Mouse (Mus musculus) heart, postnatal 4 days (tissue): ENCODE measurements around the gene Camk2g. TPM values are rescaled to one million over a fixed set of nuclear protein-coding genes. Genes with fewer than 3 reads are reported as not detected.

Experiments
- DNase-seq: peaks from one replicate; pipeline ENCODE4 v3.0.0; 2021
- microRNA-seq, 2 experiments: library from miRNA; unstranded; fragments of <30 nt; microRNA quantifications; one replicate each; pipeline ENCODE4 v1.2.0; 2021 to 2022
- total RNA-seq, 2 experiments: library from RNA; stranded (reverse); gene quantifications; 2 replicates each; pipeline ENCODE4 v1.2.3; 2021

Gene Camk2g
- total RNA-seq, 2 experiments from 2014 or later: 58.3 to 65.2 TPM

GRCm38 (mm10) chr14:20700362-20700761, 93.5 kb downstream of the Camk2g start:
- no peak for DNase-seq

GRCm38 (mm10) chr14:20698515-20698914, 95.4 kb downstream of the Camk2g start:
- DNase-seq: no peak

- peak; percentile 66 for DNase-seq
Measured at GRCm38 (mm10) chr14:20696986-20697385, 96.9 kb downstream of the Camk2g start.

GRCm38 (mm10) chr14:20695761-20696520, 97.9 kb downstream of the Camk2g start:
- DNase-seq: peak; percentile 29

GRCm38 (mm10) chr14:20694884-20695760, 98.8 kb downstream of the Camk2g start, which contains the start of gene Fut11:
Fut11 (plus strand) TSS chr14:20694968.
- DNase-seq: peak; percentile 91

- peak; percentile 27 for DNase-seq
Measured at GRCm38 (mm10) chr14:20694185-20694883, 99.6 kb downstream of the Camk2g start.

GRCm38 (mm10) chr14:20693589-20694101, 100.2 kb downstream of the Camk2g start:
- no peak for DNase-seq

GRCm38 (mm10) chr14:20691772-20692171, 102.1 kb downstream of the Camk2g start:
- DNase-seq: no peak

GRCm38 (mm10) chr14:20689009-20689408, 104.9 kb downstream of the Camk2g start:
- DNase-seq: no peak

GRCm38 (mm10) chr14:20686576-20686975, 107.3 kb downstream of the Camk2g start:
- DNase-seq: no peak

Small RNAs within 50 kb of the gene (microRNA-seq; reads per million reads assigned to microRNA genes)
- 0.82 to 1.7 reads per million in 2 experiments for gene Mir6946

Other genes with a start within 250 kb of the Camk2g start
- gene Ppp3cb, start 247.5 kb downstream of the Camk2g start, total RNA-seq: 10 to 100 TPM; 71.7 to 79.0 TPM
- 10 to 100 TPM; 15.2 to 15.4 TPM for gene Usp54, start 153.0 kb downstream of the Camk2g start, total RNA-seq
- gene Myoz1, start 137.5 kb downstream of the Camk2g start, total RNA-seq: 1 to 10 TPM; 5.6 to 7.5 TPM
- 100 to 1,000 TPM; 230 to 272 TPM for gene Synpo2l, start 125.7 kb downstream of the Camk2g start, total RNA-seq
- 100 to 1,000 TPM in 1 of 2 experiments, 10 to 100 TPM in 1; 96.3 to 110 TPM for gene Sec24c, start 119.8 kb downstream of the Camk2g start, total RNA-seq
- 10 to 100 TPM; 11.4 to 11.8 TPM for gene Fut11, start 99.1 kb downstream of the Camk2g start, total RNA-seq
- gene Chchd1, start 91.1 kb downstream of the Camk2g start, total RNA-seq: 100 to 1,000 TPM in 1 of 2 experiments, 10 to 100 TPM in 1; 87.0 to 104 TPM
- gene Zswim8, start 86.5 kb downstream of the Camk2g start, total RNA-seq: 10 to 100 TPM; 81.7 to 83.6 TPM
- gene Ndst2, start 59.5 kb downstream of the Camk2g start, total RNA-seq: 10 to 100 TPM; 18.2 to 18.3 TPM
- gene Plau, start 42.6 kb upstream of the Camk2g start, total RNA-seq: 10 to 100 TPM; 11.1 to 11.9 TPM
- gene Vcl, start 135.3 kb upstream of the Camk2g start, total RNA-seq: 100 to 1,000 TPM; 200 to 201 TPM